Mouse (Mus musculus): Measurements from ENCODE around the gene Cacna1e.

Gene Cacna1e

DNA sequence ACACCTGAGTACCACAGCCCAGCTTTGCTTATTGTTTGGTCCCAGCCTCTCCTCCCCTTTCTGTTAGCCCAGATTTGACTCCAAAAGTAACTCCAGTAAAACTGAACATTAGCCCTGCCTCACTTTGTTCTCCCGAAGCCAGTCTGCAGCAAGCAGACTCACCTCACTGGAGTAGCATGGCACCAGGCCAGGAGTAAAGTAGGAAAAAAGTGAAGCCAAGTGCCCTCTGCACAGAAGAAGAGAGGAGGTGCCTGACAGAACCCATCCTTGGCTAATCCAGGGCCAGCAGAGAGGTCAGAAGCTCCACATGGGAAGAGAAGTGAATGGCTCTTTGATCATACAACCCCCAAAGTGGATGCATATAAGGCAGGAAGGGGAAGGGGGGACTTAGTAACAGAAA is 100.8 kb downstream of the Cacna1e start:
- no peak for DNase-seq (ENCODE audit: low read depth)

DNA sequence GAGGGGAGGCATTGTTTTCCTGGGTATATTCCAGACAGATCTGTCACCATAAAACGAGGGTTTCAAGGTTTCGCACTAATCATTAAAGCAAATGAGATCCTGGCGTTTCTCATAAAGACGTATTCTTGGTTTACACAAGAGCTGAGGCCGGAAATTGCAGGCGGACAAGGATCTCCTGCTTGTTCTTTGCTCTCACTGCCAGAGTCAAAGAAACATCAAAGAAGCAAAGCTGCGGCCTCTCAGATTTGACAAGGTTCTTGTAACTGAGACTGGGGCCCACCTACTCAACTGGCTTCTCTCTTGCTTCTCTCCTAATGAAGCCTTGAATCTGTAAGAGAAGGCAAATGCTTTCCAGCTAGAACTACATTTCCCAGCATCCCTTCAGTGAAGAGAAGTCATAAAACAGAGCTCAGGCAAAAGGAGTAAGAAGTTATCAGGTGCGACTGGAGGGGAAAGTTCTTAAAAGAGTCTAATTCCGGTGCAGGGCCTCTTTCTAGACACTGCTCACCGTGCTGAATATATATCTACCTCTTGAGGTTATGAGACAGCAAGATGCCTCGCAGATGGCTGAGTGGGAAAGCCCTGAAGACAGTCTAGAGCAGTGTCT is 104.3 kb downstream of the Cacna1e start:
- DNase-seq (ENCODE audit: low read depth): no peak

DNA sequence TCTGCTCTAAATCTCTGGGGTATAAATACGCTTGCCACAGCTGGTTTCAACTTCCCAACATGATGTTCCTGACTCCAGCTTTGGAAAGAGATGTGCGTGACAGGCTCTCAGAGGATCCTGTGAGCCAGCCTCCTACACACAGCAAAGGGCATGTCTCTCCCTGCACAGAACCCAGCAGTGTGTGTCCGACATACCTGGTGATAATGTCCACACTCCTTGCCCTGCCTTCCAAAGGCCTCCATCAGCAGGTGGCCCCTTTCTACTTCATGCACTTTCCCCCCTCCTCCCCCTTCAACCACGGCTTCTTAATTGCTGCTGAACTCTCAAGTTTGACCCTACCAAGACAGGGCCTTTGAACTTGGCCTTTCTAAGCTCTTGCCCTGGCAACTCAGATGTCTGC is 108.0 kb downstream of the Cacna1e start:
- DNase-seq (ENCODE audit: low read depth): no peak

DNA sequence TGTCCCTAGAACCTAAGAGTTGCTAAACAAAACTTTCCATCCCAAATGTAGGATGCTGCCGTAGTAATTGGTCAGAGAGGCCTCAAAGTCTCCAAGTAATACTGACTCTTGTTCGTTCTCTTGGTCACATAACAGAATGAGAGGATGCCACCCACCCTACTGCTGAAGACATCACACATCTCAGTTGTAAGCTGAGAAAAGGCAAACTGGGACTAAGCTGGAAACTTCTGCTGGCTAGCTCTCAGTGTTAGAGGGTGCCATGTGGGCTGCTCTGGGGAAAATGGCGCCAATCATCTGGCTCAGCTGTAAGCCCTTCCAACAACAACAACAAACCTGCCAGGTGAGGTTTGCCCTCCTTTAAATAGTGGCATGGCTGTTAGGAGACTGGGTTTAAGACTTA is 109.8 kb downstream of the Cacna1e start:
- DNase-seq (ENCODE audit: low read depth): no peak

DNA sequence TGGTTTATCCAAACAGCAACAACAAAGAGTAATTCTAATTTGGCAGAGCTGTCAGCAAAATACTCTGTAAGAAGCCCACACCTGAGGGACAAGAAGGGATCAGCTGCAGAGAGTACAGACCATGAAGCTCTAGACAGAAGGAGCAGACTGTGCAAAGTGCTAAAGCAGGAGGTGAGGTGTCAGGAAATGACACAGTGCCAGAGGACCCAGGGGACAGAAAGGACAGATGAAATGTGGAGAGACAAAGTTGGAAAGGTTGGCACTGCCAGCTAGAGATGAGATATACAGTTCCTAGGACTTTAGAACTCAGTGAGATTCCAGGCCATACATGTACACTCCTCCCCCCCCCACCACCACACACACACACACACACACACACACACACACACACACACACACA is 113.2 kb downstream of the Cacna1e start:
- no peak for DNase-seq (ENCODE audit: low read depth)

DNA sequence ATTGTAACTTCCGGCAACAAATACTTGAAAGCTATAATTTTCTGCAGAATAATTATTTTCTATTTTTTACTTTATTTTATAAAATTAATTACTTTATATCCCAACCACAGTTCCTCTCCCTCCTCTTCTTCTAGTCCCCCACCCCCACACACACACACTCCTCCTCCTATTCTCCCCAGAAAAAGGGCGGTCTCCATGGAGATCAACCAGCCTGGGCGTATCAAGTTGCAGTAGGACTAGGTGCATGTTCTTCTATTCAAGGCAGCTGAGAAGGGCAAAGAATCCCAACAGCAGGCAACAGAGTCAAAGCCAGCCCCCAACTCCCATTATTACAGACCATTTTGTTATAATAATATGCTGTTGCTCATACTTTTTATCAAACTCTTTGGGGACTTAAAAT is 113.8 kb downstream of the Cacna1e start:
- DNase-seq (ENCODE audit: low read depth): no peak

DNA sequence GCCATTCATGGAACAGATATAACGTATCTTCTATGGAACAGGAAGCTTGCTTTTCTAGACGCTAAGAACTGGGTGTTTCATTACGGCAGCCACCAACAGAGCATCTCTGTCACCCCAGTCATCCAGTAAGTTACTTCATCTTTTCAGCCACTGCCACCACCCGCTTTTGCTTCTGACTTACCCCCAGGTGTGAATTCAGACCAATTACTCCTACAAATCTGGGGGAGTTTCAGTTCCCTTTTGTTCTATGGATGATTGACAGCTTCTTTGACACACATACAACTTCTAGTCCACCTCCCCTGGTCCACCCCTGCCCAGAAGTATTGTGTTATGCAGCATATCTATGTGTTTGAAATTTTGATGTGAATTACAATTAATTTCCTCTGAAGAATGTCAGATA is 121.2 kb downstream of the Cacna1e start:
- DNase-seq (ENCODE audit: low read depth): no peak

DNA sequence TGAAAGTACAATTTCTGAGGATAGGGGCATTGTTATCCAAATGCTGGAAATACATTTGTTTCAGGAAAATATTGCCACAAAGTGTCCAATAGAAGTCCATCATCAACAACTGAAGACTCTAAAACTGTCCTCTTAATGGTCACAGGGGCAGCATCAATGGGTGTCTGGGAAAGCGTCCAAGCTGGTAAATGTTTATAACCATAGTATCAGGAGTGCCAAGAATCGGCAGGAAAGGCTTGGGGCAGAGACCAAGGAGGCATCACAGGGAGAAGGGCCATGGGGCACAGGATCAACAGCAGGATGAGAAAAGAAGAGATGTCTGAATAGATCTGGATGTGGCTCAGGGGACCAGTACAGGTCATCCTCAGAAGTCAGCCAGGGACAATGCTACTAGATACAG is 132.2 kb downstream of the Cacna1e start:
- DNase-seq (ENCODE audit: low read depth): no peak

DNA sequence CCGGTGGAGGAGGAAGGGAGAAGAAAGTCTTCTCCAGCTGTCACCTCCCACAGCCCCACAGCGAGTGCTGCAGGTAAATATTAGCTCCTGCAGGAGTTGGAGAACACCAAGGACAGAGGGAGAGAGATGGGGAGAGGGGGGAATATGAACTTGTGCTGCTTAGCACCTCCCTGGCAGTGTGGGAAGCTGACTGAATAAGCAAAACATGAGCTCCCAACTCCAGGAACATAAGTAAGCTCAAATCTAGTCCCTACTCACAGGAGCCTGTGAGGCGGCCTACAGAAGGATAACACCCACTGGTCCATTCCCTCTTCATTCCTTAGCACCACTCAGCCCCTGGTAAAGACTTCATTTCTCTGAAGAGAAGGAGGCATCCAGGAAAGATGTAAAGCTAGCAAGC is 135.8 kb downstream of the Cacna1e start:
- DNase-seq (ENCODE audit: low read depth): no peak

DNA sequence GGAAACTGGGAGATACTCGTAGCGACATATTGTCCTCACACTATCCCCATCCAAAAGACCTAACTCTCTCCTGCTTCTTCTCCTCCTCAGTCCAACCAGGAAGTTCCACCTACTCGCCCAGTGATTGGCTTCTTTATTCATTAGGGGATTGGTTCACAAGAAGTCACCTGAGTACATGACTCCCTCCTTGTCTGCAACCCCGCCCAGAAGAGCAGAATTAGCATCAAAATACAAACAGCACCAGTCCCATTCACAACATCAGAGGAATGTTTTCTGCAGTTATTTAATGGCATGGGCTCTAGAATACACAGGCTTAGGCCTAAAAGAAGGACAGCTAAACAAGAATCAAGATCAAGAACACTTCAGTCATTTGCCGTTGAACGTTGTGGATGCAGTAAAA is 139.1 kb downstream of the Cacna1e start:
- no peak for DNase-seq (ENCODE audit: low read depth)

DNA sequence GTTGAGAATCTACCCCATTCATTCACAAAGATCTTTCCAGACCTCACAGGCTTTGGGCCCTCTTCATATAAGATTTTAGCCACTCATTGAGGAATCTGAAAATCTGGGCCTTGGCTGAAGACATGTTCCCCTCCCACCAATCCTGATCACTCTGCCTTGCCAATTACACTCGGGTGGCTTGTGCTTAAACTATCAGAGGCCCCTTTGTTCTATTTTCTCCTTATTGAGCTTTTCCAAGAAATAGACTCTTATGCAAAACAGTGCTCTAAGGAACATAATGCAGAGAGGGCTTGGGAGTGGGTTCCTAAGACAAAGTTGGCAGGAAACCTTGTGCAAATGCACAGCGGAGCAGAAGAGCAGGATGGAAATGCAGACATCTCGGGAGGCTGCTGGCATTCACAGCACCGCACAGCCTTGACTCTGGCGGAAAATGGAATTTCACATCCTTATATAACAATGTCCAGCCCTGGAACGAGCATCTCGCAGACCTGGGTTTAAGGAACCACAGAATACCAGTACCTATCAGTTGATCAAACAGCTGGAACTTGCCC is 153.8 kb downstream of the Cacna1e start:
- DNase-seq (ENCODE audit: low read depth): no peak

DNA sequence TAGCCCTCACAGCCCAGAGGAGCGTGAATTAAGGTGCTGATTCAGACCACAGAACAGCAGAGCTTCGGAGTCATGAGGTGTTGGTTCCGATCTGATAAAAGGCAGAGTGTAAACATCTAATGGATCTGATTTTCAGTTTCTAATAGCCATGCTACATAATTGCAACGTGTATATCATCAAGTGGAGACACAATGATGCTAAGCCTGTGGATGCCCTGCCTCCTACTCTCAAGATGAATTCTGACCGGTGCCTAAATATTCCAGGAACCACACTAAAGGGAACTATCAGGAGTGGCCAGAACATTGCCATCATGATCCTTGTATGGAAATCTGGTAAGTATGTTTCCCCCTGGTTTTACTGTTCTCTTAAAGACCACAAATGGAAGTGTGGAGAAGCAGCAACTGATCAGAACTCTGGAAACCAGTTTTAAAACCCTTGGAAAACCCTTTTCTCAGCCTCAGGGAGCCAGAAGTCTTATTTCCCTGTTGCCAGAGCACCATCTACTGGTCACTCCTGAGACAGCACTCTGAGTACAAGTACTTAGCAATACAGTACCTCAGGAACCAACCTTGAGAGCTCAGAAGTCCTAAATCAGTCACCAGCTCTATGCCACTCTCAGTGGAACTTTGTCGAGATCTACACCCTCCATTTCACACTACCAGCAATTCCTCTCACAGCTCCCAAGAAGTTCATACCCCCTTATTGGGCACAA is 154.9 kb downstream of the Cacna1e start:
- DNase-seq (ENCODE audit: low read depth): peak; percentile 85

DNA sequence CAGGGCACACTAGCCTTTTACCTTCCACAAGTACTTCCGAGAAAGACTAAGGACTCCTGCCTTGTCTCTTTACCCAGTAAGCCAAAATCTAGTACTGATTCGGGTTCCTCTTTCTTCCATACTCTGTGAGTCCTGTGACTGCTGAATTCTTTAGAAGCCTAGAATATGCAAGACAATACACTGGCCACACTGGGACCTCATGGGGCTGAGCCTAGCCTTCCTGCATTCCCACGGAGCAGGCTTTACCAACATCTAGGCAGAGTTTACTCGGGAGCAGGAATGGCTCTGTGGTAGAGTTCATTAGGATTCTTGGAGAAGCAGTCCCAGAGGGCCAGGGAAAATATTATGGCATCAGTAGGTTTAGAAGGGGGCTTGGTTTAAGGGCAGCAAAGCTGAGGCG is 155.6 kb downstream of the Cacna1e start:
- no peak for DNase-seq (ENCODE audit: low read depth)

DNA sequence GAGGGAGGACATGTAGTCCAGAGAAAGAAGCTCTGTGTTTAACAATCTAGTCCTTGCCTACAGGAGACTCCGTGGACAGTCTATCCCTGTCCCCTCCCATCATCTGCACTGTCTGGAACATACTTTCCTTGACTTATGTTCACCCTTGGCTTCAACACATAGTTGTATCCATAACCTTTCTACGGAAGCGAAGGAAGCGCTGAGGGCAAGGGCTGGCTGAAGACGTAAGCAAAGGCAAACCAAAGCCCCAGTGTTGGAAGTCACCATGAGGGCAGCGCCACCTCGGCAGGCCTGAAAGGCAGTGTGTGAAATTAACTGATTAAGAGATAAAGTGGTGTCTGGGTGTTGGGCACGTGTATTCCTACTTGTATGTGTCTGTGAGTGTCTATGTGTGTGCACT is 156.6 kb downstream of the Cacna1e start:
- DNase-seq (ENCODE audit: low read depth): no peak

DNA sequence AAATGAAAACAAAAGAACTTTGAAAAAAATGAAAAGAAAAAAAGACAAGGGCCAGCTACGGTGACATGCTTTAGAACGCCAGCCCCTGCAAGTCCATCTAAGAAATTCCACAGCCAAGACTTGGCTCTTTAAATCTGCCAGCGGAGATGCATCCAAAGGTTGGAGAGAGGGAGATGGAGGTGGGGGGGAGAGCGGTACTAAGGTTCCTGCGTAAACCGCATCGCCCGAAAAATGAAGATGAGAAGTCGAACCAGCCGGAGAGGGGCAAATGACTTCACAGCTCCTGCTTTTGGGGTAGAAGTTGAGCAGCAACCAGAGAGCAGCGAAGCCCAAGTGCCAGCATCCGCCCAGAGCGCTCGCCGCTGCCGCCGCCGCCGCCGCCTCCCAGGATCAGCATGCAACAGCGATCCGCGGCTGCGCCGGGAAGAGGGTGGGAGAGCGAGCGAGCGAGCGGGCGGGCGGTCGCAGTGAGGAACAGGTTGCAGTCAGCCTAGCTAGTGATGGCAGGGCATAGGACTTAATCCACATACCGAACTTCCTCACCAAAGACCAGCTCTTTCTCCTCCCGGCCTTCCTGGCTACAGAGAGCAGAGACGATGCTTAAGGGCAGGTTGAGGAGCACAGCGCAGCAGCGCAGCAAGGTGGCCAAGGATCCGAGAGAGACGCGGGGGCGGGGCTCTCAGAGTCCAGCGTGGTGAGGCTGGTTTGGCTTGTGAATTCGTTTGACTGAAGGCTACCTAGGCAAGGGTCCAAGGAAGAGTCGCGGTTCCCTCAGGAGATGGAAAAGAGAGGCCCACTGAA is 157.7 kb downstream of the Cacna1e start:
- DNase-seq (ENCODE audit: low read depth): no peak

DNA sequence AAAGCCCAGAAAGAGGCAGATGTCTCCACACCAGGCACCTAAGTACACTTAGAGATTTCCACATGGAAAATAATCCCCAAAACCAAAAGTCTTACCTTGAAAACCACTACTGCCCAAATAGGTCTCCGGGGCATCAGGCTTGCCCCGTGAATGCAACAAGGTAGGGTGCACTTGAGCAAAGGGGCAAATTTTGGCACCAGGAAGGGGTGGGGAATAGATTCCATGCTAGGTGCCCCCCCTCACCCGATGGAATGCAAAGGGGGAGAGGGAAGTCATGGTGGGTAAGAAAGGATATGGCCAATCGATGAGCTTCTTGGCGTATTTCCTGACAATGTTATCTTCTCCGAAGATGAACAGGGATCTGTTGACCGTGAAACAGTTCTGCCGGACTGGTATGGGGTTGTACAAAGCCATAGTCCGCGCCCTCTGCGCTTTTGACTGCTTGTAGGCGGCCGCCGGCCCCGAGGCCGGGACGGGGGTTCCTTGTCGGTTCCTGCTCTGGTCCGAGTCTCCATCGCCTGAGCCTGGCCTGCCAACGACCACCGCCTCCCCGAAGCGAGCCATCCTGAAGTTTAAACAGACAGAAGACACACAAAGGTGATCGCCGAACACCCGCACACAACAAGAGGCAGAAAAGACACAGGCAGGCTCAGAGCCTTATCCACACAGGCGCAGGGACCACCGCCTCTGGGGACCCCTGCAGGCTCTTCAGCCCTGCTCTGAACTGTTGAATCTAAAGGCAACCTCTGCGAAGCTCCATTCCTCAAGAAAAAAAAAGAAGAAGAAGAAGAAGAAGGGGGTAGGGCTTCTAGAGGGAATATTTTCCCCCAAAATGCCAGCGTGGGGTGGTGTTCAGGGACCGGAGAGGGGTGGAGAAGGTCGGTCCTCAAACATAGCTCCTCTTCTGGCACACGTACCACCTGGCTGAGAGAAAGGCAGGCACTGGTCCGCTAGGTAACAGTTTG is 158.7 kb downstream of the Cacna1e start:
- no peak for DNase-seq (ENCODE audit: low read depth)

DNA sequence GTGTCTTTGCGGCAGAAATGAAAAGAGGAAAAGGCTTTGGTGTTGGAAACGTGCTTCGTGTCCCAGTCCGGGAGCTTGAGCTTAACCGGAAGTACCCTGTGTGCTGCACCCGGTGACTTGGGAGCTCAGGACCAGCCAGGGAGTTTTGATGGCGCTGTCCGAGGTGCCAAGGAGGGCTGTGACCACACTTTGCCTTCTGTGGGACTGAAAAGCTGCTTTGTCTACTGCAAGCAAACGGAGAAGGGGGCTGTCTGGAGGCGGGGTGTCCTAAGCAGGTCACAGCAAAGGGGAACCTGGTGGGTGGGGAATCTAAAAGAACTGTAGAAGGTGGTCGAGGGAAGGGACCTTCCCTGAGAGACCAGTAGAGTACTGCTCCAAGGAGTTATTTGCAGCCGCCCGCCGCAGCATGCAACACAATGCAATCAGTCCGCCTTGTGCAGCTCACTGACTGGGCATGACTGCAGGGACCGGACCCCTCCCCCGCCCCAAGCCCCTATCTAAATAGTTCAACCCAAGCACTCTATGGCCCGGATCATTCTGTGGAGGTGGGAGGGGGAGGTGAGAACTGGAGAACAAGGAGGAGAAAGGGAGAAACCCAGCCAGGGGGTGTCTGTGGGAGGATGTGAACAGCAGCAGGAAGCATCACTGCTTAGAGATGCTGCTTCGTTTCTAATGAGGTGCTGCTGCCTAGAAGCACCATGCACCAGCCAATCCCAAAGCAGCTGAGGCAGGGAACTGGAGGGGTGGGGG is 160.6 kb downstream of the Cacna1e start:
- DNase-seq (ENCODE audit: low read depth): no peak

DNA sequence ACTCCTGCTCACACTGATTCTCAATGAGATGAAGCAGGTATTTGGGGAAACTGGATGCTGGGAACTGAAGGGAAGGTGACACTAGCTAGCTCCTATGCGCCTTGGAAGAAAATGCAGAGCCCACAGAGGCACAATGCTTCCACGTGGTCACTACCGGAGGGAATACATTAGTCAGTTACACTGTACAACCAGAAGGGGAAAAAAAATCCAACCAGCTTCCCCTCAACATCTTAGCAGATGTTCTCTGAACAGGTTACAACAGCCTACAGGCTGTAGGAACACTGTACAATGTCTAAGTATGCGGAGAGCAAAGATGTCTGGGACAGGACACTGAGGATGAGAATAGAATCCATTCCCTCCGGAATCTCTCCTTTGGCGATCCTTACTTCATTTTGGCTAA is 161.2 kb downstream of the Cacna1e start:
- no peak for DNase-seq (ENCODE audit: low read depth)

DNA sequence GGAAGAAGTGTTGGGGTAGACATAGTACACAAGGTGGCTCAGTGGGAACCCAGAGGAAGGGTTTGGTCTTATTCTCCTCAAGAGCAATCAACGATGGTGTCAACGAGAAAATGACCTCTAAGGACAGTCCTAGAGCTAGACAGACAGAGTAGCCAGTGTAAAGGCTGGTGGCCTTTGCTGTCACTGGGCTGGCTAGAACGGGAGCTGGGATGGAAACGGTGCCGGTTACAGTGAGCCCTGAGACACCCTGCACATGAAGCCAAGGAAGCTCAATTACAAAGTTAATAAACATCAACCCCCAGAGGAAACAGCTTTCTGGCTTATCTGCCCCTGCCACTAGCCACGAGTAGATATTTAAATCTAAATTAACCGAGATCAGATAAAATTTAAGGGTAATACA is 168.7 kb downstream of the Cacna1e start:
- DNase-seq (ENCODE audit: low read depth): no peak

DNA sequence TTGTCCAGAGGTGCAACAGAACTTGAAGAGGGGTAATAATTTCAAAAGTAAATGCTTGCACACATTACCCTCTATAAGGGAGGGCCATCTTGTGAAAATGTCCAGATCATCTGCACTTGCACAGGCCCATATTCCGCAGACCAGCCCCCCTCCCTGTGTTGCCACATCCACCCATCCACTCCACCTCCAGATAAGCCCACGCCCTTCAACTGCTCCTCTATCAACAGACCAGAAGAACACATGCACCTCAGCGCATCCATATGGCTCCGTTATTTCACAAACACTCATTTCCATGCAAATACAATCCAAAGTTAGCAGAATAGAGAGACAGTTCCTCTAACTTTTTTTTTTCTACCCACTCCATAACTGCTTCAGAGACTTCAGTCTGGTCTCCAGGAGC is 171.6 kb downstream of the Cacna1e start:
- no peak for DNase-seq (ENCODE audit: low read depth)
